Mouse (Mus musculus) megakaryocyte, embryonic 14.5 days (primary cell): ENCODE results near the gene Ap5m1. TPM values are rescaled to one million over a fixed set of nuclear protein-coding genes. Genes with fewer than 3 reads are reported as not detected.
"Not testable (repeated sequence)": the region's sequence is repeated elsewhere in the genome, so short reads cannot be mapped to it uniquely, and the experiment has no call there.

ENCODE experiments used
- H3K27me3 ChIP-seq: replicated peaks from 2 replicates; pipeline ENCODE3; 2012; ENCODE audit warnings: inconsistent platforms
- H3K36me3 ChIP-seq: replicated peaks from 2 replicates; pipeline ENCODE3; 2012; ENCODE audit warnings: low read length, inconsistent platforms, mixed read lengths
- H3K4me1 ChIP-seq: 2 replicates; pipeline ENCODE4 v1.6.1; 2012; ENCODE audit warnings: inconsistent platforms
- H3K4me3 ChIP-seq: replicated peaks from 2 replicates; pipeline ENCODE3; 2012; ENCODE audit warnings: moderate library complexity, mild to moderate bottlenecking, inconsistent platforms
- H3K9me3 ChIP-seq: 2 replicates; pipeline ENCODE4 v1.6.1; 2012; ENCODE audit warnings: inconsistent platforms
- FLI1 ChIP-seq: IDR thresholded peaks from 2 replicates; pipeline ENCODE4 v1.6.1; 2012; ENCODE audit warnings: low read length, inconsistent platforms, mixed read lengths
- GATA1 ChIP-seq: IDR thresholded peaks from 3 replicates; pipeline ENCODE4 v1.6.1; 2012; ENCODE audit warnings: mixed read lengths, low read length, inconsistent platforms, borderline replicate concordance
- polyA plus RNA-seq: library from polyadenylated mRNA; stranded (reverse); fragments of >175 nt; gene quantifications from 2 replicates; pipeline ENCODE4 v1.2.3, GENCODE M21; 2012; ENCODE audit warnings: low replicate concordance; ENCODE audit not compliant: insufficient read depth

The Ap5m1 gene
- polyA plus RNA-seq, 1 experiment = 1.2 TPM

DNA sequence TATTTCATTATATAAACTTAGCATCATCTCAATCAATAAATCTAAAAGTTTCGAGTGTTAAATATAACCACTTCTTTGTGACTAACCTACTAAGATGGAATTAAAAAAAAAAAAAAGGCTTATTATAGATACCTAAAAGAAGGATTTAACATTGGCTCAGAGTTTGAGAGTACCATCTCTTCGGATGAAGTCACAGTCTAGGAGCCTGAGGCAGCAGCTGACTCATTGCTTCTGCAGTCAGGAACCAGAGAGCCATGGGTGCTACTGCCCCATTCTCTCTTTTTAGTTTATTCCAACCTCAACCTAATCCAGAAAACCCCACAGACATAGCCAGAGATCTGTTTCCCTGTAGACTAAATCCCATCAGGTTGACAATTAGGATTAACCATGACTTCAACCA is 6.9 kb downstream of the Ap5m1 start:
- H3K27me3 ChIP-seq = no peaks in the 10 kb centered on the region
- TF ChIP-seq FLI1 (no peak), GATA1 (no peak)
- no peaks in the 10 kb centered on the region for H3K9me3 ChIP-seq
- H3K36me3 ChIP-seq = peaks cover 30% of the 10 kb centered on the region
- H3K4me1 ChIP-seq = peaks cover 17% of the 10 kb centered on the region
- H3K4me3 ChIP-seq = no peak overlapping the region

DNA sequence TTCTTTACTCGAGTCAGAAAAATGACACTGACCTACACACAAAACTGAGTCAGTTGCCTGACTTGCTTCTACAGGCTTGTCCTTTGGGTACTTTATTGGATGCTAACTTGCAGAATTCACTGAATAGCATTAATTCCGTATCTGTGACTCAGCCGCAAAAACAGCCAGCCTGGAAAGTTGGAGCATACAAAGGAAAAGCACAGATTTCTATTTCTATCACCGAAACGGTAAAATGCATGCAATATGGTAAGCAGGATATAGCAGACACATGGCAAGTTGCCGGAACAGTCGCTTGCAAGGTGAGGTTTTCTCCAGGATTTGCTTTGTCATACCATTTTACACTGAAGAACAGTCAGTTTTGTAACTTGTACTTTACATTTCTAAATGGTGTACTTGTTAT is 8.0 kb downstream of the Ap5m1 start:
- Histone ChIP-seq H3K27me3 (no peaks in the 10 kb centered on the region), H3K4me1 (peaks cover 12% of the 10 kb centered on the region), H3K9me3 (no peaks in the 10 kb centered on the region), H3K4me3 (no peak overlapping the region), H3K36me3 (peaks cover 35% of the 10 kb centered on the region)
- TF ChIP-seq FLI1 (no peak), GATA1 (no peak)

- Histone ChIP-seq H3K4me1 (peaks cover 8% of the 10 kb centered on the region), H3K9me3 (no peaks in the 10 kb centered on the region), H3K36me3 (peaks cover 38% of the 10 kb centered on the region), H3K4me3 (no peak overlapping the region), H3K27me3 (no peaks in the 10 kb centered on the region)
- no peak for TF ChIP-seq GATA1
- no peak for TF ChIP-seq FLI1
Measured at GRCm38 (mm10) chr14:49074361-49074760, 8.5 kb downstream of the Ap5m1 start.

DNA sequence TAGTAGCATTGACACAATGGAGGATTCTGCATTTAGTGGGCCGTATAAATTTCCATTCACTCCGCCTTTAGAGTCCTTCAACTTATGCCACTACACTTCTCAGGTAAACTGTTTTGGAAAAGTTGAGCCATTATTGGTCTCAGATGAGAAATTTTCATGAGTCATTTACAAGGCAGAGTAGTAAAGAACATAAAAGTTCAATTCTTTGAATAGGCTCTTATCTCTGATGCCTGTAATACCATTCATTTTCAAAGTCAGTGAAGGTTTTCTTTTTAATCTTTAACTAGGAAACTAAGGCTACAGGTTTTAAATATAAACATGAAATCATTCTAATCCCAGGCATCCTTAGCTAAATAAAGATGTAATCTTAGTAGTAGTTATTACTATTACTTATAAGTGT is 12.9 kb downstream of the Ap5m1 start:
- H3K36me3 ChIP-seq = peaks cover 67% of the 10 kb centered on the region
- peaks cover 3% of the 10 kb centered on the region; the same call in 1 of the 2 replicates for H3K4me1 ChIP-seq
- no peaks in the 10 kb centered on the region for H3K27me3 ChIP-seq
- TF ChIP-seq FLI1 = no peak
- TF ChIP-seq GATA1 = no peak
- H3K4me3 ChIP-seq = no peak overlapping the region
- H3K9me3 ChIP-seq = no peaks in the 10 kb centered on the region

DNA sequence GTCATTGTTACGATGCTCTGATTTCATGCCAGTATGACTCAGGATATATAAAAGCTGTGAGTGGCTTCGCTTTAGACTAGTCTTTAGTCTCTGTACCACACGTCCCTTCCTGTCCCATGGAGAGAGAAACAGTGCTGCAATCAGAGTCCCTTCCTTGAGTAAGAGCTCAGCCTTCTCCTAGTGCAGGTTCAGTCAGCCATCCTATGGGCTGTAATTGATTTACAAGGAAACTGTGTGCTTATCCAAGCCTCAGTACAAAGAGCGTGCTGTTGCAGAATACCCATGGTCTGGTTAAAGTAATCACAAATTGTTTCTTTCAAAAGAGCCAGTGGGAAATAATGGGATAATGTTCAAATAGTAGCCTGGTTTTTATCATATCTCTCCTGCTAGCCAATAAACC is 20.6 kb downstream of the Ap5m1 start:
- Histone ChIP-seq H3K27me3 (no peaks in the 10 kb centered on the region), H3K36me3 (peaks cover 66% of the 10 kb centered on the region), H3K4me3 (no peak overlapping the region), H3K9me3 (no peaks in the 10 kb centered on the region), H3K4me1 (no peaks in the 10 kb centered on the region)
- no peak for TF ChIP-seq GATA1

GRCm38 (mm10) chr14:49088155-49089048 is 22.5 kb downstream of the Ap5m1 start:
- no peaks in the 10 kb centered on the region for H3K27me3 ChIP-seq
- H3K4me1 ChIP-seq = no peaks in the 10 kb centered on the region
- H3K36me3 ChIP-seq = peaks cover 51% of the 10 kb centered on the region
- TF ChIP-seq FLI1 (no peak), GATA1 (no peak)
- H3K9me3 ChIP-seq = no peaks in the 10 kb centered on the region
- H3K4me3 ChIP-seq = no peak overlapping the region

GRCm38 (mm10) chr14:49089461-49090058 is 23.7 kb downstream of the Ap5m1 start:
- Histone ChIP-seq H3K27me3 (no peaks in the 10 kb centered on the region), H3K36me3 (peaks cover 39% of the 10 kb centered on the region), H3K9me3 (no peaks in the 10 kb centered on the region), H3K4me3 (no peak overlapping the region), H3K4me1 (no peaks in the 10 kb centered on the region)
- no peak for TF ChIP-seq GATA1
- TF ChIP-seq FLI1 = no peak

DNA sequence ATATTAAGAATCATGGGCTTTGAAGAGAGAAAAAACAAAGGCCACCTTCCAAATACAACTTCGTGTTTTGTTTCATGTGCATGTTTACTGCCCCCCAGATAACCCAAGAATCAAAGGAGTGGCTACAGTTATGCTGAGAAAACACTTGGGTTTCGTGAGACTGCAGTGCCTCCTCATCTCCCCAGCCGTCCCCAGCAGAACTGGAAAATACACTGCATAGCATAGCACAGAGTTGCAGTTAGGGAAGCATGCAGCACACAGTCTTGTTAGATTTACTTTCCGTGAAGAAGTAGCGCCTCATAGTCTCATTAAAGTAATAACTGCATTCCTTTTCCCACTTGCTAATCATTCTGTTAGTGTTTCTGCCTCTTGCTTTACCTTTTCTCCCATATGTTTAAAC is 24.2 kb downstream of the Ap5m1 start:
- Histone ChIP-seq H3K4me3 (no peak overlapping the region), H3K4me1 (no peaks in the 10 kb centered on the region), H3K36me3 (peaks cover 36% of the 10 kb centered on the region), H3K27me3 (no peaks in the 10 kb centered on the region), H3K9me3 (no peaks in the 10 kb centered on the region)
- no peak for TF ChIP-seq GATA1
- TF ChIP-seq FLI1 = no peak

DNA sequence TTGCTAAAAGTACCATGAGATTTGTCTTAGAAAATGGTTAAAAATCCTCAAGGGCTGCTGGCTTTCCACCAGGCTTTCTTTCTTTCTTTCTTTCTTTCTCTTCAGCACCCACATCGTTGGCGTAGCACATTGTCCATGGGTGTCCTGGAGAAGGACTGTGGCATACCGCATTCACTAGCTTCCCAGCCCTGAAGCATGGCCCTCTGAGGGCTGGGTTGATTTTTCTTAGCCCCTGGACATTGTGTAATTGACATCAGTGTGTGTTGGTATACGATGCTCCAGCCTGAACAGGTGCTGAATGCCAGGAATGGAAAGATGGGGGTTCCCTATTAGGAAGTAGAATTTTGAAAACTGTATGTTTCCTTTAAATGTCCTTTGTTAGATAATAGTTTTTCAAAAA is 25.4 kb downstream of the Ap5m1 start:
- Histone ChIP-seq H3K27me3 (no peaks in the 10 kb centered on the region), H3K9me3 (no peaks in the 10 kb centered on the region), H3K4me3 (no peak overlapping the region), H3K4me1 (no peaks in the 10 kb centered on the region), H3K36me3 (peaks cover 30% of the 10 kb centered on the region)
- TF ChIP-seq FLI1 = no peak
- no peak for TF ChIP-seq GATA1

- not testable (repeated sequence) for H3K4me1 ChIP-seq, H3K4me3 ChIP-seq, H3K9me3 ChIP-seq, H3K27me3 ChIP-seq
- H3K36me3 ChIP-seq = peaks cover 25% of the 10 kb centered on the region
Measured at GRCm38 (mm10) chr14:49091755-49092154, 25.9 kb downstream of the Ap5m1 start.
